Mouse (Mus musculus) limb, embryonic 11.5 days (tissue): ENCODE measurements at regions not wholly inside any gene's neighbourhood (a gene's known extent, or its start where the extent isn't known, plus 50 kb on each side); places are given as distances from the start of the nearest gene placed in this dataset.

Experiments used
- ATAC-seq: fragments of 200-750 bp; cut with Nextera tagmentation; 2 replicates; pipeline ENCODE4 v1.8.0; 2017; ENCODE audit warnings: low read depth; ENCODE audit not compliant: insufficient number of reproducible peaks, low FRiP score, low TSS enrichment
- DNase-seq: peaks from one replicate; pipeline ENCODE4 v3.0.0-alpha.2; 2015; ENCODE audit warnings: low spot score
- H3K27ac ChIP-seq: fragments of 300-500 bp; sonication (generic); replicated peaks from 2 replicates; pipeline ENCODE4 v1.5.1; 2014; ENCODE audit warnings: low read depth, mild to moderate bottlenecking, low read length
- H3K27me3 ChIP-seq: fragments of 300-500 bp; sonication (generic); 2 replicates; pipeline ENCODE4 v1.6.1; 2014; ENCODE audit warnings: mild to moderate bottlenecking, low read length, mixed read lengths; ENCODE audit not compliant: control insufficient read depth, insufficient read depth
- H3K36me3 ChIP-seq: fragments of 300-500 bp; sonication (generic); 2 replicates; pipeline ENCODE4 v1.6.1; 2014; ENCODE audit warnings: mild to moderate bottlenecking, low read length, moderate library complexity, mixed read lengths; ENCODE audit not compliant: control insufficient read depth, insufficient read depth
- H3K4me1 ChIP-seq: fragments of 300-500 bp; sonication (generic); 2 replicates; pipeline ENCODE4 v1.6.1; 2014; ENCODE audit warnings: low read length, mixed read lengths; ENCODE audit not compliant: control insufficient read depth, insufficient read depth
- H3K4me2 ChIP-seq: fragments of 300-500 bp; sonication (generic); 2 replicates; pipeline ENCODE4 v1.6.1; 2014; ENCODE audit warnings: low read depth, mild to moderate bottlenecking, moderate library complexity; ENCODE audit not compliant: severe bottlenecking
- H3K4me3 ChIP-seq: fragments of 300-500 bp; sonication (generic); 2 replicates; pipeline ENCODE4 v1.5.1; 2014; ENCODE audit warnings: low read depth, low read length
- H3K9ac ChIP-seq: fragments of 300-500 bp; sonication (generic); 2 replicates; pipeline ENCODE4 v1.6.1; 2014; ENCODE audit warnings: mild to moderate bottlenecking, low read length
- H3K9me3 ChIP-seq: fragments of 300-500 bp; sonication (generic); 2 replicates; pipeline ENCODE4 v1.6.1; 2016; ENCODE audit warnings: low read length; ENCODE audit not compliant: control insufficient read depth
- WGBS: fragments of 180-500 bp; shearing (Covaris S2); extraction: QIAGEN DNeasy Blood & Tissue Kit; methylation state at CpG from one replicate; pipeline ENCODE4 v1.1.7; 2014; 5-methylcytosine and 5-hydroxymethylcytosine counted together

- no peaks in the 10 kb centered on the region for H3K9me3 ChIP-seq
- 0 out of 2 replicates have a peak, but pooled peaks cover 3% of the 10 kb centered on the region for H3K4me1 ChIP-seq
- WGBS = 85% methylated on average over 6 of the region's 6 CpGs
- H3K27ac ChIP-seq = no peak overlapping the region
- no peak overlapping the region for H3K4me3 ChIP-seq
- no peak overlapping the region for H3K9ac ChIP-seq
- ATAC-seq = no peak
- H3K36me3 ChIP-seq = no peaks in the 10 kb centered on the region
- no peak overlapping the region for H3K4me2 ChIP-seq
- no peaks in the 10 kb centered on the region for H3K27me3 ChIP-seq
- DNase-seq = no peak
Measured at GRCm38 (mm10) chr2:79188511-79189193, 66.6 kb upstream of the Itga4 start.

DNA sequence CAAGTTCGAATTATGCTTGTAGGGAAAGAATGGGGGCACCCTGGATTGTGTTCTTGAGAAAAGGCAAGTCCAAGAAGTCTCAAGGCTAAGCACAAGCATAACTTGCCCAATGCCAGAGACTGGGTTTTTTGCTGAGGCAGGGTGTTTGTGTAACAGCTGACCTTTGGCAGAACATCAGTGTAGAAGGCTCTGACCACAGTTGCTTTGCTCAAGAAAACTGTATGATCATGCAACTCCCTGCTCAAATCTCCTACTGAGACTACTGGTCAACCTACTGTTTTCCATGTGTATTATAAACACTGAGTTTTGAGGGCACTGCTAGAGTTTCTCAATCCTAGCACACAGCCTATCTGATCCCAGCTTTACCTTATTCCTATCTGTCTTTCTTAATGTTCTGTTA is 61.4 kb upstream of the Itga4 start:
- DNase-seq = no peak
- H3K9me3 ChIP-seq = no peaks in the 10 kb centered on the region
- ATAC-seq = no peak
- no peak overlapping the region for H3K4me2 ChIP-seq
- no peaks in the 10 kb centered on the region for H3K36me3 ChIP-seq
- WGBS = 69% methylated on average over 1 of the region's 1 CpGs
- no peaks in the 10 kb centered on the region for H3K27me3 ChIP-seq
- H3K27ac ChIP-seq = no peak overlapping the region
- no peak overlapping the region for H3K9ac ChIP-seq
- H3K4me3 ChIP-seq = no peak overlapping the region
- no peaks in the 10 kb centered on the region for H3K4me1 ChIP-seq

DNA sequence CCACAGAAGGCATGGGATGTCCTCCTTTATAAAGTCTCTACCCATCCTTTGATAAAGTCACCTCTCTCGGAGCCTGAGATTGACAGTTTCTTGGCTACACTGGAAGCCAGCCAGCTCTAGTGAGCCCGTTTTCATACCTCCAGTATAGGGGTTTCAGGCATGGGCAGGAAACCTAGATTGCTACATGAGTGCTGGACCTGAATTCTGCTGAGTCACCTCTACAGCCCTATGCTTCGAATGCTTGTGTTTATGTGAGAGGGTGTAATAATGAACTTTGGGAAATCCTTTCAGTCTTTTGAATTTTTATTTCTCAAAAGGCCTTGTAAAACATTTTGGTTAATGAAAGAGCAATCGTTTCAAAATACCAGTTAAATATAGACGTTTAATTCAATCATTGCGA is 53.5 kb upstream of the Itga4 start:
- Histone ChIP-seq H3K9ac (no peak overlapping the region), H3K4me2 (no peak overlapping the region), H3K4me1 (peaks cover 7% of the 10 kb centered on the region; the same call in 1 of the 2 replicates), H3K27ac (no peak overlapping the region), H3K36me3 (no peaks in the 10 kb centered on the region), H3K9me3 (no peaks in the 10 kb centered on the region), H3K4me3 (no peak overlapping the region), H3K27me3 (no peaks in the 10 kb centered on the region)
- no peak for DNase-seq
- 80% methylated on average over 6 of the region's 6 CpGs for WGBS
- ATAC-seq = no peak
